29 mouse cellular contexts compared by ENCODE assay signal in genomic region chr19:28274501-28274900, GRCm38 (mm10).
A peak's percentile ranks its signal among the peaks of the same experiment; 100 is the strongest.
DNase-seq lines count a peak whose midpoint lies in the region; ATAC-seq lines count a peak whose summit lies in the region.
"Had no signal": no experiment of that assay in that cellular context is flagged by ENCODE, and none has a peak within 500 bp of the region (broad histone marks: within the 10 kb centered on the region; RNA-seq: fewer than 3 reads in every experiment).

No protein-coding gene starts in this region.

- ATAC-seq in megakaryocyte progenitor cell, adult 5-6 weeks (replicated peaks; ENCODE audit: poor library complexity) = peak; percentile 55; the same call in 1 of the 2 replicates
- ATAC-seq in hindbrain, embryonic 11.5 days (ENCODE audit: low FRiP score) = no peak
- ATAC-seq: forebrain, embryonic 13.5 days; forebrain, embryonic 16.5 days; hindbrain, postnatal 0 days; inflammation-experienced regulatory T-cells, adult 6 months; intestine, embryonic 16.5 days had no signal

- H3K4me3 ChIP-seq in hindbrain, embryonic 11.5 days (ENCODE audit: low read depth, low read length) = no peak overlapping the region
- H3K4me3 ChIP-seq: embryonic facial prominence, embryonic 12.5 days; embryonic facial prominence, embryonic 15.5 days; erythroblast, embryonic 14.5 days; forebrain, embryonic 10.5 days; forebrain, embryonic 13.5 days; gastrocnemius, adult 2 months; heart, adult 2 months; heart, embryonic 10.5 days; heart, embryonic 13.5 days had no signal

- no peak overlapping the region for H3K27ac ChIP-seq in hindbrain, embryonic 11.5 days (ENCODE audit: low read depth, low read length)
- H3K27ac ChIP-seq: embryonic facial prominence, embryonic 12.5 days; embryonic facial prominence, embryonic 15.5 days; forebrain, embryonic 10.5 days; forebrain, embryonic 13.5 days; gastrocnemius, adult 2 months; heart, adult 2 months; heart, embryonic 10.5 days; heart, embryonic 13.5 days; hindbrain, embryonic 14.5 days; hindbrain, postnatal 0 days had no signal

- H3K9ac ChIP-seq in hindbrain, embryonic 11.5 days (ENCODE audit: low read depth, low read length) = no peak overlapping the region
- H3K9ac ChIP-seq: embryonic facial prominence, embryonic 12.5 days; embryonic facial prominence, embryonic 15.5 days; forebrain, embryonic 13.5 days; heart, embryonic 13.5 days; hindbrain, embryonic 14.5 days had no signal

- 83% methylated on average over 2 of the region's 2 CpGs for WGBS in hindbrain, embryonic 11.5 days

- peak; percentile 60 for DNase-seq in heart, adult 11 months
- no peak for DNase-seq in heart, postnatal 10 days
- peak; percentile 32 for DNase-seq in NIH3T3 (ENCODE audit: low read depth)
- peak; percentile 30 for DNase-seq in fibroblast of lung, adult 2 months (ENCODE audit: low read depth)
- DNase-seq in frontal cortex, postnatal 14 days (ENCODE audit: low spot score in 2 of 2) = no peak
- DNase-seq in cerebellum, adult 11 months = no peak
- DNase-seq in hindbrain, embryonic 11.5 days (ENCODE audit: low spot score) = no peak
- DNase-seq: adrenal gland, postnatal 10 days; adrenal gland, postnatal 36 days; B cell, adult 2 months; cerebellum, adult 2 months; cerebellum, adult 9-11 months; cerebellum, postnatal 25 days; gastrocnemius, adult 2 months; gastrocnemius, postnatal 14 days; heart, adult 2 months had no signal

- no peak overlapping the region for H3K4me2 ChIP-seq in hindbrain, embryonic 11.5 days (replicated peaks; ENCODE audit: low read depth, low read length)
- H3K4me2 ChIP-seq: embryonic facial prominence, embryonic 12.5 days; embryonic facial prominence, embryonic 15.5 days; forebrain, embryonic 13.5 days; heart, embryonic 13.5 days; hindbrain, embryonic 14.5 days had no signal

- no peaks in the 10 kb centered on the region for H3K4me1 ChIP-seq in hindbrain, embryonic 11.5 days (replicated peaks; ENCODE audit: control insufficient read depth, insufficient read depth, low read length)
- H3K4me1 ChIP-seq: embryonic facial prominence, embryonic 12.5 days; embryonic facial prominence, embryonic 15.5 days had no signal

- no peaks in the 10 kb centered on the region for H3K36me3 ChIP-seq in hindbrain, embryonic 11.5 days (ENCODE audit: control insufficient read depth, insufficient read depth, low read length)
- H3K36me3 ChIP-seq: embryonic facial prominence, embryonic 12.5 days; embryonic facial prominence, embryonic 15.5 days; forebrain, embryonic 10.5 days; heart, embryonic 10.5 days; heart, embryonic 13.5 days had no signal

- H3K9me3 ChIP-seq in hindbrain, embryonic 11.5 days (ENCODE audit: control insufficient read depth, low read length) = no peaks in the 10 kb centered on the region
- H3K9me3 ChIP-seq: embryonic facial prominence, embryonic 12.5 days; embryonic facial prominence, embryonic 15.5 days; forebrain, embryonic 10.5 days; forebrain, embryonic 13.5 days; heart, embryonic 10.5 days; heart, embryonic 13.5 days had no signal

- intact Hi-C loops in heart, postnatal 10 days (cut with DNase I) = no loop called here

- H3K27me3 ChIP-seq in hindbrain, embryonic 11.5 days (ENCODE audit: control insufficient read depth, insufficient read depth, low read length) = no peaks in the 10 kb centered on the region
- H3K27me3 ChIP-seq: embryonic facial prominence, embryonic 12.5 days; embryonic facial prominence, embryonic 15.5 days; forebrain, embryonic 13.5 days; heart, embryonic 13.5 days had no signal

Comparison
In these comparisons a context has a peak if more than half of its experiments do, and no peak if none do; other contexts are left out.
1. DNase-seq: peak in heart, adult 11 months (single experiment), NIH3T3 (single experiment) and fibroblast of lung, adult 2 months (single experiment); none in heart, postnatal 10 days (0 of 2), frontal cortex, postnatal 14 days (0 of 2), cerebellum, adult 11 months (single experiment) and hindbrain, embryonic 11.5 days (single experiment).